Mouse (Mus musculus) lung, embryonic 14.5 days (tissue): ENCODE data around the gene Ddo. TPM values are rescaled to one million over a fixed set of nuclear protein-coding genes. Genes with fewer than 3 reads are reported as not detected.
A peak's percentile ranks its signal among the peaks of the same experiment; 100 is the strongest.

Experiments
- ATAC-seq: fragments of 200-750 bp; cut with Nextera tagmentation; 2 replicates; pipeline ENCODE4 v1.8.0; 2017; ENCODE audit warnings: mild to moderate bottlenecking, moderate TSS enrichment, moderate library complexity; ENCODE audit not compliant: insufficient read depth
- DNase-seq: peaks from one replicate; pipeline ENCODE4 v3.0.0-alpha.2; 2015
- H3K27ac ChIP-seq: fragments of 300-500 bp; sonication (generic); 2 replicates; pipeline ENCODE4 v1.5.1; 2014; ENCODE audit warnings: low read depth, mild to moderate bottlenecking, moderate library complexity
- H3K27me3 ChIP-seq: fragments of 300-500 bp; sonication (generic); 2 replicates; pipeline ENCODE4 v1.6.1; 2014; ENCODE audit warnings: low read length, control low read depth; ENCODE audit not compliant: insufficient read depth
- H3K36me3 ChIP-seq: fragments of 300-500 bp; sonication (generic); 2 replicates; pipeline ENCODE4 v1.6.1; 2014; ENCODE audit warnings: control low read depth; ENCODE audit not compliant: insufficient read depth
- H3K4me1 ChIP-seq: fragments of 300-500 bp; sonication (generic); 2 replicates; pipeline ENCODE4 v1.6.1; 2014; ENCODE audit warnings: antibody characterized with exemption, control low read depth; ENCODE audit not compliant: insufficient read depth
- H3K4me2 ChIP-seq: fragments of 300-500 bp; sonication (generic); 2 replicates; pipeline ENCODE4 v1.6.1; 2014; ENCODE audit warnings: mild to moderate bottlenecking
- H3K4me3 ChIP-seq: fragments of 300-500 bp; sonication (generic); 2 replicates; pipeline ENCODE4 v1.5.1; 2014; ENCODE audit warnings: low read depth, low read length
- H3K9ac ChIP-seq: fragments of 300-500 bp; sonication (generic); 2 replicates; pipeline ENCODE4 v1.6.1; 2014
- H3K9me3 ChIP-seq: fragments of 300-500 bp; sonication (generic); 2 replicates; pipeline ENCODE4 v1.6.1; 2016; ENCODE audit warnings: low read depth, low read length, control low read depth
- CTCF ChIP-seq: IDR thresholded peaks from 2 replicates; pipeline ENCODE4 v1.5.1; 2016; ENCODE audit warnings: antibody characterized with exemption, low read depth
- WGBS: fragments of 180-500 bp; shearing (Covaris S2); extraction: QIAGEN DNeasy Blood & Tissue Kit; methylation state at CpG from one replicate; pipeline ENCODE4 v1.1.7; 2014; 5-methylcytosine and 5-hydroxymethylcytosine counted together
- polyA plus RNA-seq: library from polyadenylated mRNA; unstranded; fragments of >200 nt; fragmentation: Nextera tagmentation; extraction: Ambion mirVana; gene quantifications from 2 replicates; pipeline ENCODE4 v1.2.1, GENCODE M21; 2014

The Ddo gene
- polyA plus RNA-seq, 1 experiment from 2014 or later = 1.8 TPM

DNA sequence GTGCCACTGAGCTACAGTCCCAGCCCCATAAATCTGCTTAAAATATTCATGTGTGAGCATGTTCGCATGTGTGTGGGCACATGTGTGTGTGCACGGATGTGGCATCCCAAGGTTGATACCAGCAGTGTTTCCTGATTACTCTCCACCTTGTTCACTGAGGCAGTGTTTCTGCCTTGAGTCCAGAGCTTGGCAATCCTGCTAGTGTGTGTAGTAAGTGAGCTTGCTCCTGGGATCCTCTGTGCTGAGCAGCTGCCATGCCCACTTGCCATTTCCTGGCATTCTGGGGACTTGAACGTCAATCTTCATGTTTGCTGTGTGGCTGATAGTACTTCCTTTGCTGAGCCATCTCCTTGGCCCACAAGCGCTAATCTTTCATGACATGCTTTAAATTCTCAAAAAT is 85.3 kb downstream of the Ddo start:
- no peak overlapping the region for H3K4me2 ChIP-seq
- TF ChIP-seq CTCF = no peak
- WGBS = 80% methylated on average over 4 of the region's 4 CpGs
- no peak overlapping the region for H3K4me3 ChIP-seq
- H3K9ac ChIP-seq = no peak overlapping the region
- DNase-seq = no peak
- no peak overlapping the region for H3K27ac ChIP-seq
- H3K4me1 ChIP-seq = peaks cover 5% of the 10 kb centered on the region
- ATAC-seq = no peak
- H3K9me3 ChIP-seq = no peaks in the 10 kb centered on the region
- H3K36me3 ChIP-seq = no peaks in the 10 kb centered on the region
- no peaks in the 10 kb centered on the region for H3K27me3 ChIP-seq

DNA sequence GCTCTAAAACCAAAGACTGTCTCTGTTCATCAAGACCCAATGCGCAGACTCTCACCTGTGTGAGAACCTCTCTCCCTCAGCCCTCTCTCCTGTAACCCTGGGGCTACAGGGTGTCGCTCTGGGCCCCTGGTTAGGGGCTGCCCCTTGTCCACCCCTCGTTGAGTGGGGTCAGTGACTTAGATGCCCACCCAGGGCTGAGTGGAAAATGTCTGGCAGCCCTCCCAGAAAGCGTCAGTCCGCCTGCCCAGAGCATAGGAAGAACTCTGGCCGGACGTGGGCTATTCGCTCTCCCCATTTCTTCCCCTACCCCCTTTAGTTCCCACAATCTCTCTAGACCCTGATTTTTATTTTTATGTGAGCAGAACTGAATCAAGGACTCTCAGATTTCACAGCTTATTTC is 86.5 kb downstream of the Ddo start:
- Histone ChIP-seq H3K4me3 (no peak overlapping the region), H3K4me1 (peaks cover 5% of the 10 kb centered on the region), H3K9ac (no peak overlapping the region), H3K4me2 (no peak overlapping the region), H3K36me3 (no peaks in the 10 kb centered on the region), H3K27me3 (no peaks in the 10 kb centered on the region), H3K9me3 (no peaks in the 10 kb centered on the region), H3K27ac (no peak overlapping the region)
- 51% methylated on average over 8 of the region's 8 CpGs for WGBS
- TF ChIP-seq CTCF = no peak
- no peak for ATAC-seq
- peak; percentile 65 for DNase-seq

GRCm38 (mm10) chr10:40716713-40717112 is 86.9 kb downstream of the Ddo start:
- H3K27ac ChIP-seq = no peak overlapping the region; the same call in 1 of the 2 replicates
- no peaks in the 10 kb centered on the region for H3K36me3 ChIP-seq
- no peak overlapping the region for H3K9ac ChIP-seq
- no peak overlapping the region for H3K4me2 ChIP-seq
- ATAC-seq (no peak), DNase-seq (no peak)
- H3K9me3 ChIP-seq = no peaks in the 10 kb centered on the region
- WGBS = 52% methylated on average over 3 of the region's 3 CpGs
- no peaks in the 10 kb centered on the region for H3K27me3 ChIP-seq
- no peak for TF ChIP-seq CTCF
- peaks cover 5% of the 10 kb centered on the region for H3K4me1 ChIP-seq
- H3K4me3 ChIP-seq = no peak overlapping the region

GRCm38 (mm10) chr10:40718362-40718761 is 88.6 kb downstream of the Ddo start:
- no peak for TF ChIP-seq CTCF
- ATAC-seq = no peak
- 91% methylated on average over 13 of the region's 13 CpGs for WGBS
- Histone ChIP-seq H3K4me2 (no peak overlapping the region), H3K9ac (no peak overlapping the region), H3K4me1 (peaks cover under 1% of the 10 kb centered on the region), H3K9me3 (no peaks in the 10 kb centered on the region), H3K27me3 (no peaks in the 10 kb centered on the region), H3K27ac (no peak overlapping the region), H3K4me3 (no peak overlapping the region), H3K36me3 (no peaks in the 10 kb centered on the region)
- no peak for DNase-seq

- DNase-seq (peak; percentile 44), ATAC-seq (no peak)
- Histone ChIP-seq H3K4me3 (no peak overlapping the region), H3K27ac (no peak overlapping the region), H3K9me3 (no peaks in the 10 kb centered on the region), H3K36me3 (no peaks in the 10 kb centered on the region), H3K4me1 (no peaks in the 10 kb centered on the region; the same call in 1 of the 2 replicates), H3K9ac (no peak overlapping the region), H3K4me2 (no peak overlapping the region), H3K27me3 (no peaks in the 10 kb centered on the region)
- WGBS = 39% methylated on average over 6 of the region's 6 CpGs
- no peak for TF ChIP-seq CTCF
These were observed 89.3 kb downstream of the Ddo start for GRCm38 (mm10) chr10:40719062-40719461.

- Histone ChIP-seq H3K4me1 (peaks cover 3% of the 10 kb centered on the region), H3K9me3 (no peaks in the 10 kb centered on the region), H3K9ac (no peak overlapping the region), H3K27ac (no peak overlapping the region), H3K4me3 (no peak overlapping the region), H3K27me3 (no peaks in the 10 kb centered on the region), H3K4me2 (no peak overlapping the region), H3K36me3 (no peaks in the 10 kb centered on the region)
- DNase-seq = no peak
- WGBS = 45% methylated on average over 5 of the region's 5 CpGs
- ATAC-seq = no peak
- no peak for TF ChIP-seq CTCF
These were observed 91.1 kb downstream of the Ddo start for GRCm38 (mm10) chr10:40720883-40721282.

DNA sequence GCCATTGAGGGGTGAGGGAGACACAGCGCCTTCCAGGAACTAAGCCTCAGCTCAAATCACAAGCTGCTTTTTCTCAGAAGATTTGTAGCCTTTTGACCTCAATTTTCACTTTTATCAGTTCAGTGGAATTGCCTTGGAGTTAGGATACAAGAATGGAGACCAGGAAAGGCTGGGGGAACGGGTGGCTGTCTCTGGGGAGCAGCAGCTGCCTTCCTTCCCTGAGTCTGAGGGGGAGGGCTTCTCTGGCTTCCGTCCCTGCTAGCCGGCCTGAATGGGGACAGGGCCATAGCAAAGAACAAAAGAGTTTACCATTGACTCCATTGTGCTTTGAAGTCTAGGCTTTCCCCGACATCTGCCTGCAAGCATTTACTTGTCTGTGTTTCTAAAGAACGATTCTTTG is 94.5 kb downstream of the Ddo start:
- ATAC-seq (peak; percentile 58; the same call in 1 of the 2 replicates), DNase-seq (no peak)
- Histone ChIP-seq H3K4me3 (no peak overlapping the region), H3K27me3 (no peaks in the 10 kb centered on the region), H3K36me3 (no peaks in the 10 kb centered on the region), H3K4me2 (no peak overlapping the region), H3K27ac (peak overlapping the region; percentile 13; the same call in 1 of the 2 replicates), H3K9me3 (no peaks in the 10 kb centered on the region), H3K4me1 (peaks cover 3% of the 10 kb centered on the region; the same call in 1 of the 2 replicates), H3K9ac (no peak overlapping the region)
- no peak for TF ChIP-seq CTCF
- 39% methylated on average over 6 of the region's 6 CpGs for WGBS

- H3K27ac ChIP-seq = peak overlapping the region; percentile 13; the same call in 1 of the 2 replicates
- peak; percentile 80 for ATAC-seq
- 25% methylated on average over 4 of the region's 4 CpGs for WGBS
These were observed 95.3 kb downstream of the Ddo start for GRCm38 (mm10) chr10:40725066-40725465.

More at GRCm38 (mm10) chr10:40725066-40725465, 95.3 kb downstream of the Ddo start:
- peak; percentile 60 for TF ChIP-seq CTCF
- H3K27me3 ChIP-seq = no peaks in the 10 kb centered on the region
- H3K4me2 ChIP-seq = no peak overlapping the region
- H3K9ac ChIP-seq = no peak overlapping the region
- H3K9me3 ChIP-seq = no peaks in the 10 kb centered on the region
- H3K4me3 ChIP-seq = no peak overlapping the region
- DNase-seq = peak; percentile 79
- H3K4me1 ChIP-seq = peaks cover 3% of the 10 kb centered on the region; the same call in 1 of the 2 replicates
- no peaks in the 10 kb centered on the region for H3K36me3 ChIP-seq
